Mouse (Mus musculus) liver, embryonic 11.5 days (tissue): ENCODE measurements around the gene Hsp90ab1. TPM values are rescaled to one million over a fixed set of nuclear protein-coding genes. Genes with fewer than 3 reads are reported as not detected.
A peak's percentile ranks its signal among the peaks of the same experiment; 100 is the strongest.

Experiments used
- ATAC-seq: fragments of 200-750 bp; cut with Nextera tagmentation; replicated peaks from 2 replicates; pipeline ENCODE4 v1.8.0; 2017; ENCODE audit warnings: moderate number of reproducible peaks, mild to moderate bottlenecking, moderate TSS enrichment, moderate library complexity; ENCODE audit not compliant: low FRiP score
- DNase-seq: peaks from one replicate; pipeline ENCODE4 v3.0.0-alpha.2; 2017; ENCODE audit warnings: low spot score
- H3K27ac ChIP-seq: fragments of 300-500 bp; sonication (generic); 2 replicates; pipeline ENCODE4 v1.5.1; 2014; ENCODE audit warnings: mild to moderate bottlenecking, low read depth, low read length, control low read depth
- H3K27me3 ChIP-seq: fragments of 300-500 bp; sonication (generic); replicated peaks from 2 replicates; pipeline ENCODE4 v1.6.1; 2014; ENCODE audit warnings: low read length, mixed read lengths; ENCODE audit not compliant: control insufficient read depth, insufficient read depth
- H3K36me3 ChIP-seq: fragments of 300-500 bp; sonication (generic); 2 replicates; pipeline ENCODE4 v1.6.1; 2014; ENCODE audit warnings: mild to moderate bottlenecking, low read length, moderate library complexity, mixed read lengths; ENCODE audit not compliant: control insufficient read depth, insufficient read depth
- H3K4me1 ChIP-seq: fragments of 300-500 bp; sonication (generic); replicated peaks from 2 replicates; pipeline ENCODE4 v1.6.1; 2014; ENCODE audit warnings: low read length, mixed read lengths; ENCODE audit not compliant: control insufficient read depth, insufficient read depth
- H3K4me2 ChIP-seq: fragments of 300-500 bp; sonication (generic); 2 replicates; pipeline ENCODE4 v1.6.1; 2014; ENCODE audit warnings: mild to moderate bottlenecking, control low read depth, moderate library complexity
- H3K4me3 ChIP-seq: fragments of 300-500 bp; sonication (generic); 2 replicates; pipeline ENCODE4 v1.5.1; 2014; ENCODE audit warnings: low read depth, low read length, control low read depth
- H3K9ac ChIP-seq: fragments of 300-500 bp; sonication (generic); 2 replicates; pipeline ENCODE4 v1.6.1; 2014; ENCODE audit warnings: low read depth, low read length, control low read depth
- H3K9me3 ChIP-seq: fragments of 300-500 bp; sonication (generic); 2 replicates; pipeline ENCODE4 v1.6.1; 2016; ENCODE audit warnings: low read length, inconsistent platforms, mixed read lengths; ENCODE audit not compliant: control insufficient read depth
- WGBS: fragments of 180-500 bp; shearing (Covaris S2); extraction: QIAGEN DNeasy Blood & Tissue Kit; methylation state at CpG from one replicate; pipeline ENCODE4 v1.1.7; 2014; 5-methylcytosine and 5-hydroxymethylcytosine counted together
- polyA plus RNA-seq: library from polyadenylated mRNA; unstranded; fragments of >200 nt; fragmentation: Nextera tagmentation; extraction: Ambion mirVana; gene quantifications from 2 replicates; pipeline ENCODE4 v1.2.1, GENCODE M21; 2014

The Hsp90ab1 gene
- polyA plus RNA-seq, 1 experiment from 2014 or later = 1,837 TPM

- WGBS = 27% methylated on average over 5 of the region's 5 CpGs
- H3K9me3 ChIP-seq = no peaks in the 10 kb centered on the region
- no peaks in the 10 kb centered on the region for H3K36me3 ChIP-seq
- H3K9ac ChIP-seq = no peak overlapping the region
- peaks cover 31% of the 10 kb centered on the region for H3K27me3 ChIP-seq
- no peak for DNase-seq
- H3K4me3 ChIP-seq = no peak overlapping the region
- H3K4me2 ChIP-seq = no peak overlapping the region
- peaks cover 8% of the 10 kb centered on the region for H3K4me1 ChIP-seq
- ATAC-seq = no peak
- no peak overlapping the region for H3K27ac ChIP-seq
Observed at GRCm38 (mm10) chr17:45526571-45526970, 46.5 kb downstream of the Hsp90ab1 start.

- no peaks in the 10 kb centered on the region for H3K9me3 ChIP-seq
- peaks cover 8% of the 10 kb centered on the region for H3K4me1 ChIP-seq
- H3K4me2 ChIP-seq = no peak overlapping the region
- 80% methylated on average over 4 of the region's 4 CpGs for WGBS
- peaks cover 20% of the 10 kb centered on the region for H3K27me3 ChIP-seq
- ATAC-seq = no peak
- 0 out of 2 replicates have a peak, but pooled peaks cover under 1% of the 10 kb centered on the region for H3K36me3 ChIP-seq
- no peak for DNase-seq
- H3K4me3 ChIP-seq = no peak overlapping the region
- no peak overlapping the region for H3K27ac ChIP-seq
- H3K9ac ChIP-seq = no peak overlapping the region
Observed at GRCm38 (mm10) chr17:45524961-45525360, 48.1 kb downstream of the Hsp90ab1 start.

- H3K4me1 ChIP-seq = peaks cover 8% of the 10 kb centered on the region
- ATAC-seq (peak; percentile 58; the same call in 1 of the 2 replicates), DNase-seq (peak; percentile 64)
- no peak within 1 kb of the TSS for H3K27ac ChIP-seq
- 2% methylated on average over 21 of the region's 21 CpGs for WGBS
- no peaks in the 10 kb centered on the region for H3K9me3 ChIP-seq
- H3K27me3 ChIP-seq = peaks cover 20% of the 10 kb centered on the region
- peak within 1 kb of the TSS; percentile 61 for H3K4me2 ChIP-seq
- peak within 1 kb of the TSS; percentile 36 for H3K4me3 ChIP-seq
- H3K36me3 ChIP-seq = 0 out of 2 replicates have a peak, but pooled peaks cover 6% of the 10 kb centered on the region
- no peak within 1 kb of the TSS for H3K9ac ChIP-seq
Observed at GRCm38 (mm10) chr17:45523263-45523662, 49.8 kb downstream of the Hsp90ab1 start, which contains the start of gene Tcte1. TSS of gene Tcte1 (plus strand) at chr17:45523434.

- Histone ChIP-seq H3K27me3 (peaks cover 9% of the 10 kb centered on the region; the same call in 1 of the 2 replicates), H3K4me1 (peaks cover 18% of the 10 kb centered on the region), H3K36me3 (0 out of 2 replicates have a peak, but pooled peaks cover 6% of the 10 kb centered on the region), H3K9ac (no peak overlapping the region), H3K27ac (no peak overlapping the region), H3K4me2 (no peak overlapping the region), H3K9me3 (no peaks in the 10 kb centered on the region), H3K4me3 (no peak overlapping the region)
- ATAC-seq = no peak
- DNase-seq = no peak
- 77% methylated on average over 11 of the region's 11 CpGs for WGBS
Observed at GRCm38 (mm10) chr17:45520136-45520535, 52.9 kb downstream of the Hsp90ab1 start.

GRCm38 (mm10) chr17:45518766-45519475 is 54.1 kb downstream of the Hsp90ab1 start:
- Histone ChIP-seq H3K4me3 (no peak overlapping the region), H3K9ac (no peak overlapping the region), H3K27me3 (0 out of 2 replicates have a peak, but pooled peaks cover 4% of the 10 kb centered on the region), H3K36me3 (0 out of 2 replicates have a peak, but pooled peaks cover 6% of the 10 kb centered on the region), H3K27ac (no peak overlapping the region), H3K4me2 (no peak overlapping the region), H3K4me1 (peaks cover 18% of the 10 kb centered on the region), H3K9me3 (no peaks in the 10 kb centered on the region)
- DNase-seq = no peak
- 77% methylated on average over 12 of the region's 12 CpGs for WGBS
- no peak for ATAC-seq

Other genes starting within 250 kb of the Hsp90ab1 start
- 62.1 and 68.1 TPM in 2 replicates for gene Cdc5l, start 139.5 kb downstream of the Hsp90ab1 start, polyA plus RNA-seq
- gene Spats1, start 97.9 kb downstream of the Hsp90ab1 start, polyA plus RNA-seq = 0.14 and 0.40 TPM in 2 replicates
- 19.4 and 19.7 TPM in 2 replicates for gene Aars2, start 66.4 kb downstream of the Hsp90ab1 start, polyA plus RNA-seq
- gene Tcte1, start 49.8 kb downstream of the Hsp90ab1 start, polyA plus RNA-seq = 0.14 and 0.23 TPM in 2 replicates
- gene Tmem151b, start 23.6 kb downstream of the Hsp90ab1 start, polyA plus RNA-seq = 1.2 and 1.4 TPM in 2 replicates
- gene Nfkbie, start 17.6 kb downstream of the Hsp90ab1 start, polyA plus RNA-seq = 2.5 and 3.0 TPM in 2 replicates
- 110 and 116 TPM in 2 replicates for gene Slc35b2, start 9.4 kb downstream of the Hsp90ab1 start, polyA plus RNA-seq
- gene Slc29a1, start 26.3 kb upstream of the Hsp90ab1 start, polyA plus RNA-seq = 277 and 325 TPM in 2 replicates
- 0.62 and 1.0 TPM in 2 replicates for gene Mymx, start 28.8 kb upstream of the Hsp90ab1 start, polyA plus RNA-seq
- gene Capn11, start 86.1 kb upstream of the Hsp90ab1 start, polyA plus RNA-seq = 0.22 and 0.43 TPM in 2 replicates
- 192 and 194 TPM in 2 replicates for gene Mrpl14, start 113.1 kb upstream of the Hsp90ab1 start, polyA plus RNA-seq
- gene Tmem63b, start 113.6 kb upstream of the Hsp90ab1 start, polyA plus RNA-seq = 16.0 and 18.0 TPM in 2 replicates
- gene 1600014C23Rik, start 160.6 kb upstream of the Hsp90ab1 start, polyA plus RNA-seq = not detected in 2 replicates